Mouse (Mus musculus) spleen, adult 2 months (tissue): Measurements from ENCODE around the gene Kif5c. TPM values are rescaled to one million over a fixed set of nuclear protein-coding genes. Genes with fewer than 3 reads are reported as not detected.

Experiments
- DNase-seq, 2 experiments: peaks; one replicate each; pipeline versions ENCODE4 v3.0.0 to v3.0.0-alpha.2; 2012 to 2021; ENCODE audit warnings: low spot score in 2 of 2, low read depth in 1 of 2
- H3K27ac ChIP-seq: fragments of 200-500 bp; 2 replicates; pipeline ENCODE4 v1.5.1; 2012; ENCODE audit warnings: low read length, inconsistent platforms; ENCODE audit not compliant: insufficient read depth
- H3K27me3 ChIP-seq: fragments of 200-500 bp; 2 replicates; pipeline ENCODE4 v1.6.1; 2012; ENCODE audit warnings: mild to moderate bottlenecking, moderate library complexity, low read length, inconsistent platforms; ENCODE audit not compliant: control insufficient read depth, insufficient read depth
- H3K36me3 ChIP-seq: fragments of 200-500 bp; 2 replicates; pipeline ENCODE4 v1.6.1; 2012; ENCODE audit warnings: mild to moderate bottlenecking, low read length, inconsistent platforms; ENCODE audit not compliant: control insufficient read depth, insufficient read depth
- H3K4me1 ChIP-seq: fragments of 200-500 bp; 2 replicates; pipeline ENCODE4 v1.6.1; 2011; ENCODE audit warnings: inconsistent platforms; ENCODE audit not compliant: control insufficient read depth, insufficient read depth, insufficient read length
- H3K4me3 ChIP-seq: fragments of 200-500 bp; 2 replicates; pipeline ENCODE4 v1.5.1; 2011; ENCODE audit warnings: mild to moderate bottlenecking, inconsistent platforms; ENCODE audit not compliant: insufficient read depth, insufficient read length; ENCODE audit errors: extremely low read depth
- CTCF ChIP-seq: fragments of 200-500 bp; IDR thresholded peaks from 2 replicates; pipeline ENCODE4 v1.5.1; 2011; ENCODE audit warnings: mild to moderate bottlenecking, inconsistent platforms; ENCODE audit not compliant: insufficient read depth, insufficient read length, insufficient replicate concordance; ENCODE audit errors: extremely low read depth
- POLR2A ChIP-seq: fragments of 200-500 bp; IDR thresholded peaks from 2 replicates; pipeline ENCODE4 v1.6.1; 2011; ENCODE audit warnings: low read depth, low read length, inconsistent platforms
- WGBS: fragments of 180-500 bp; shearing (Covaris S2); methylation state at CpG from one replicate; pipeline ENCODE4 v1.1.7; 2018; 5-methylcytosine and 5-hydroxymethylcytosine counted together
- polyA plus RNA-seq: library from polyadenylated mRNA; depleted of rRNA; stranded (reverse); fragments of >200 nt; gene quantifications from 2 replicates; pipeline ENCODE4 v1.2.3, GENCODE M21; 2012

Gene Kif5c
- polyA plus RNA-seq, 1 experiment = 0.21 TPM

DNA sequence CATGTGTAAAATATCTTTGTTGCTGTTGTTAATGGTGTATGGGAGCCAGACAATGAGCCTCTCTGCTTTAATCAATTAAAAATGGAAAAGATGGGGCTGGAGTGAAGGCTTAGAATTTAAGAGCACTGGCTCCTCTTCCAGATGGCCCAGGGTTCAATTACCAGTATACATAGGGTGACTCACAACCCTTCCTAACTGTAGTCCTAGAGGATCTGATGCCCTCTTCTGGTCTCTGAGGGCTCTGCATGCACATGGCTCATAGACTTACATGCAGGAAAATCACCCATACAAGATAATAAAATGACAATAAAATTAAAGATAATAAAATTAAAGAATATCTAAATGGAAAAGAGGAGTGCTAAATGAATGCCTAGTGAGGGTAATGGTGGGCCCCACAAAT, 156.6 kb downstream of the Kif5c start:
- no peak for DNase-seq
- no peaks in the 10 kb centered on the region for H3K27me3 ChIP-seq

DNA sequence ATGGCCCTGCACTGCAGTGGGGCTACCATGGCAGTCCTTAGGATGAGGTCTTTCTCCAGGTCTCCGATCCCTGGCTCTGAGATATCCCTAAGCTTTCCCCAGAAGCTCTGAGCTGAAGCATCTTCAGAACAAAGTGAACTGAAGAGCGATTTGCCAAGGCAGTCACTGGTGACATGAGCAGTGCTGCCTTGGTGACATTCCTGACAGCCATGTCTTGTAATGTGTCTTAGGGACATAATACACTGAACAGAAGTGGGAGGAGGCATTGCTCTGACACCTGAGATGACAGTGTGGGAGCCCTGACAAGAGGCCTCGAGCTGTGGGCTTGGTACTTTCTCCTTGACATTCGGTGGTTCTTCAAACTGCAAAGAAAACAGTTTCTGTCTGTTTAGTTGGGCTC, 157.3 kb downstream of the Kif5c start:
- H3K27ac ChIP-seq = no peak overlapping the region
- no peaks in the 10 kb centered on the region for H3K27me3 ChIP-seq
- WGBS = 82% methylated on average over 4 of the region's 4 CpGs
- H3K4me1 ChIP-seq = no peaks in the 10 kb centered on the region
- H3K36me3 ChIP-seq = no peaks in the 10 kb centered on the region
- H3K4me3 ChIP-seq = no peak overlapping the region
- no peak for TF ChIP-seq POLR2A
- TF ChIP-seq CTCF = no peak
- DNase-seq = no peak

More for the DNA sequence above, 156.6 kb downstream of the Kif5c start:
- Histone ChIP-seq H3K27ac (no peak overlapping the region), H3K4me1 (no peaks in the 10 kb centered on the region; the same call in 1 of the 2 replicates), H3K4me3 (no peak overlapping the region), H3K36me3 (no peaks in the 10 kb centered on the region)
- TF ChIP-seq CTCF (no peak), POLR2A (no peak)

DNA sequence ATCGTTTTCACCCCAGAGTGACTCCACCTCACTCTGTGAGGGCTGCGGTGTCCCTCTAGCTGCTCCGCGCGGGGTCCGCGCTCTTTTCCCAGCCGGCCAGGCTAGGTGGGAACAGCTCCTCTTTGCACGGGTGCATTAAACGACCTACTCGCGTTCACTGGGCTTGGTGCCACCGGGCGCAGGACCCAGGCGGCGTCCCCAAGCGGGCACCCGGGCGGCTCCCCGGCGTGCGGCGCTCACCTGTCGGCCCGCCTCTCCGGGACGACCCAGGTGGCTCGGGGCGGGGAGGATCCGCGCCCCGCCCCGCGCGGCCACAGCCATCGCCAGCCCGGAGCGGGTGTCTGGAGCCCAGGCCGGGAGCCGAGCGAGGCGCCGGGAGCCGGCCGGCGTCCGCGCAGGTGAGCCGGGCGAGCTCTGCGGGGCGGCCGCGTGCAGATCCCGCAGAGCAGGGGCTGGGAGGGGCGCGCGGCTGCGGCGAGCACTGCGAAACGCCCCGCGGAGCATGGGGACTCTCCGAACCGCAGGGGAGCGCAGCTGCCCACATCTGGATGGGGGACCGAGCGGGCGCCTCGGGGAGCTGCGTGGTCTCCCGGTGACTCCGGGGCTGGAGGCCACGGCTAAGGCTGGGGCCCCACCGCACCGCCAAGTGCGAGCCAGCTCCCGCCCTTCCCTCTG, 168.4 kb downstream of the Kif5c start, which contains the start of gene Lypd6b:
Gene Lypd6b (plus strand): TSS at position 313 of the 675 bp plus-strand sequence.
- no peak within 1 kb of the TSS for H3K27ac ChIP-seq
- no peaks in the 10 kb centered on the region for H3K36me3 ChIP-seq
- no peak for DNase-seq
- peak within 1 kb of the TSS; percentile 30; the same call in 1 of the 2 replicates for H3K4me3 ChIP-seq
- peaks cover 15% of the 10 kb centered on the region for H3K27me3 ChIP-seq
- WGBS = 3% methylated on average over 77 of the region's 79 CpGs
- no peak for TF ChIP-seq CTCF
- no peak for TF ChIP-seq POLR2A
- peaks cover 3% of the 10 kb centered on the region; the same call in 1 of the 2 replicates for H3K4me1 ChIP-seq

DNA sequence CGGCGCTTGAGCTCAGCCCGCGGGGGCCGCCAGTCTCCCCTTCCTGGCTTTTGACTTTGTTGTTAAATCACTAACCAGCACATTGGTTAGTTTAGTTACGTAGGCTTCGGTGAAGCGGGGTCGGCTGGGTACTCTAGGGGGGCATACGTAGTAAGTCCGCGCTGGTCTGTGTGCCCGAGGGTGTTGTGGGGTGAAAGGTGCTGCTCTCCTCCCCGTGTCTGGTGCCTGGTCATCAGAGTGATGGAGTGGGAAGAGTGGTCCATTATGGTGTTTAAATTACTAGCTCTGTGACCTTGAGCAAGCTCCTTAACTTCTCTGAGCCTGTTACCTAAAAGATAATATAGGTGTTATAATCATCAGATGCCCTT, 168.9 kb downstream of the Kif5c start:
- peak overlapping the region; percentile 30; the same call in 1 of the 2 replicates for H3K4me3 ChIP-seq
- no peak for TF ChIP-seq CTCF
- no peak for TF ChIP-seq POLR2A

DNA sequence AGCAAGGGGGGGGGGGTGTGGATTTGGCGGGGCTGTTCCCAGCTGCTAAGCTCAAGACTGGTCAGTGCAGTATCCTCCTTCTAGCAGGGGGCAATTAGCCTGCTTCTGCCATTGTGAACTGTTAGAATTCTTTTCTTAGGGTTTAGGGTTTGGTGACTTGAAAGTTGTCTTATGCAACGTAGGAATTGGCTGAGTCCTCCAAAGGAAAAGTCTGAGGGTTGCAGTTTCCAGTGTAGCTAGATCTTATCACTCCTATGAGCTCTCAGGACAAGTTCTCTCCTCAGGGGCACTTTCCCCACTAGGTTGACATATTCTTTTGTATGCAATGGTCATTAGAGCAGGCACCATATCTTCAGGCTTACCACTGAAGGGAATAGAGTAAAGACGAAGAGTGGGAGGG, 169.5 kb downstream of the Kif5c start:
- DNase-seq = no peak
- WGBS = 37% methylated on average over 3 of the region's 3 CpGs
- Histone ChIP-seq H3K27me3 (peaks cover 15% of the 10 kb centered on the region), H3K4me3 (no peak overlapping the region), H3K4me1 (peaks cover 3% of the 10 kb centered on the region; the same call in 1 of the 2 replicates), H3K36me3 (no peaks in the 10 kb centered on the region), H3K27ac (no peak overlapping the region)
- no peak for TF ChIP-seq CTCF
- TF ChIP-seq POLR2A = no peak

More for the DNA sequence above, 168.9 kb downstream of the Kif5c start:
- Histone ChIP-seq H3K36me3 (no peaks in the 10 kb centered on the region), H3K27me3 (peaks cover 15% of the 10 kb centered on the region), H3K27ac (no peak overlapping the region), H3K4me1 (peaks cover 3% of the 10 kb centered on the region; the same call in 1 of the 2 replicates)
- DNase-seq = no peak
- WGBS = 14% methylated on average over 14 of the region's 14 CpGs

DNA sequence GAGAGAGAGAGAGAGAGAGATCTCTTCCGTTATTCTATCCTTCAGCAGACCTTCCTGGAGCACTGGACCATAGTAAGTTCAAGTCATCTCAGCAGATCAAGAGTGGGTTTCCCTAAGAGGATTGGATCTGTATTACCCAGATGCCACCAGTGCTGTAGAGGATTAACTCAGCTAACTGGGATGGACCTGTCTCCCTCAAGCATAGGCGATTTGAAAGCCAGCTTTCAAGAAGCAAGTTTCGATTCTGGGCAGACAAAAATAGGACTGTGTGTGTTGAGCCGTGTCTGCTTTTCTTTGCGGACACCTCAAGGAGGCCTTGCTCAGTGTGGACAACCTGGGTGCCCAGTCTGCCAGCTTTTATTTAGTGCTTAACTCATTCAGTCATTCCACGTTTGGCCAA, 170.0 kb downstream of the Kif5c start:
- Histone ChIP-seq H3K27me3 (peaks cover 15% of the 10 kb centered on the region), H3K4me1 (peaks cover 3% of the 10 kb centered on the region; the same call in 1 of the 2 replicates), H3K36me3 (no peaks in the 10 kb centered on the region), H3K4me3 (no peak overlapping the region), H3K27ac (no peak overlapping the region)
- TF ChIP-seq POLR2A (no peak), CTCF (no peak)
- DNase-seq = no peak
- 60% methylated on average over 6 of the region's 6 CpGs for WGBS

DNA sequence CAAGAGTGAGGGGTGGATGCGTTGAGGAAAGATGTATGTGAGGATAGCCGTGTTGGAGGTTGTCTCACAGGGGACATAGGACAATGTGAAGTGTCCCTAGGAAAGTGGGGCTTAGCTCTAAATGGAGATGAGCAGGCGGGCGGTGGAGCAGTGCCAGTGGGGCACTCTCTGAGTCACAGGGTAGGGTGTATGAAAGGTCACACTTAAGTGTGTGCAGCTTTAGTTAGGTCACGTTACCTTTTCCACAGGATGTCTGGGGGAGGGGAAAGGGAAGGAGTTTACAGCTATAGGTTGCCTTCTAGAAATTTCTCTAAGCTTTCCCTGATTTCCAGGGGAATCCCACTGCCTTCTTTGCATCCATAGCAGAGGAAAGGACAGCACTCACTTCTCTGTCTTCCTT, 170.4 kb downstream of the Kif5c start:
- Histone ChIP-seq H3K27ac (no peak overlapping the region), H3K36me3 (no peaks in the 10 kb centered on the region), H3K4me3 (no peak overlapping the region), H3K27me3 (peaks cover 15% of the 10 kb centered on the region), H3K4me1 (peaks cover 3% of the 10 kb centered on the region; the same call in 1 of the 2 replicates)
- DNase-seq = no peak
- 84% methylated on average over 5 of the region's 5 CpGs for WGBS
- TF ChIP-seq CTCF (no peak), POLR2A (no peak)
